Mouse (Mus musculus): Measurements from ENCODE around the gene Bmpr2.
"Not testable (repeated sequence)": the region's sequence is repeated elsewhere in the genome, so short reads cannot be mapped to it uniquely, and the experiment has no call there.

The Bmpr2 gene

DNA sequence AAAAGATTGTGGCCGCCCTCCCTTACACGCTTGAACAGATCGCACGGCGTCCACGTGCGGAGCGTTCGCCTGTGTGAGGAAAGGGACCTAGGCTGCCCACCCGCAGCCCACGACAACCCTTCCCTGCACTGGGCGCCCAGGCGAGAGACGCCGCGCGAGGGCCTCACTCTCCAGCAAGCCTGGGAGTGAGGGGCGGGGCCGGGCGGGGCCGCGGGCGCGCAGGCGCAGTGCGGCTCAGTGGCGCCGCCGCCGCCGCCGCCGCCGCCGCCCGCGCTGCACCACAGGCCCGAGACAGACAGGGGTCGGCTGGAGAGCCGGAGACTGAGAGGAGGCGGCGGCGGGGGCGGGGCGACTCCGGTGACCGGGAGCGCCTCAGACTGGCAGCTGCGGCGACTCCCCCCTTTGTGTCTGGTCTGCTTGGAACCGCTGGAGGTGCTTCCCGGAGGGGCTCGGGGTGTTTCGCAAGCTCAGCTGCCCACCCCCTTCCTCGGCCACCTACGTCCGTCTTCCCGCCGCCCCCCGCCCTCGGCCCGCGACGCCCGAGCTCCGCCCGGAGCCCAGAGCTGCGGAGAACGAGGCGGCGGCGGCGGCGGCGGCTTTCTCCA, at the start of gene Bmpr2:
Bmpr2 (plus strand) TSS at position 237 of the 605 bp plus-strand sequence.
- in situ Hi-C loops (cut with MseI, MboI) = no loop called here

GRCm38 (mm10) chr1:59719900-59720299, 43.3 kb upstream of the Bmpr2 start:
- in situ Hi-C loops (cut with MseI, MboI) = no loop called here

GRCm38 (mm10) chr1:59725661-59726060, 37.5 kb upstream of the Bmpr2 start:
- in situ Hi-C loops (cut with MseI, MboI) = no loop called here

- in situ Hi-C loops (cut with MseI, MboI) = no loop called here
Observed at GRCm38 (mm10) chr1:59730106-59730505, 33.1 kb upstream of the Bmpr2 start.

DNA sequence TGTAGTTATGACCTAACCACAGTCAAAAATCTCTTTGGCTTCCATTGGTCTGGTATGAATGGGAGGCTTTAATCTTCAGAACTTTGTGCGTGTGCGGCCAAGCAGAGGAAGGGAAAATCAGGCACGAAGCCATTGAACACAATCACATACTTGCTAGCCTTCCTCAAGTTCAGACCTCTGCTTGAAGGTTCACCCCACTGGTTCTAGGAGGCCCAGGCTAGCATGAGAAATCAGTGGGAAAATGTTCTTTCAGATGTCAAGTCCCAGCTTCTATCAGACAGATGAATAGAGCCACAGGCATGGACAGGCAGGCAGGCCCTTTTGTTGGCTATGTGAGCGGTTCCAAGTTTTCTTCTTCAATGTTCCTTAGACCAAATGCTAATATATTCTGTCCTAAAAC, 32.5 kb upstream of the Bmpr2 start:
- in situ Hi-C loops (cut with MseI, MboI) = no loop called here

- in situ Hi-C loops (cut with MseI, MboI) = no loop called here
Observed at GRCm38 (mm10) chr1:59734076-59734475, 29.1 kb upstream of the Bmpr2 start.

DNA sequence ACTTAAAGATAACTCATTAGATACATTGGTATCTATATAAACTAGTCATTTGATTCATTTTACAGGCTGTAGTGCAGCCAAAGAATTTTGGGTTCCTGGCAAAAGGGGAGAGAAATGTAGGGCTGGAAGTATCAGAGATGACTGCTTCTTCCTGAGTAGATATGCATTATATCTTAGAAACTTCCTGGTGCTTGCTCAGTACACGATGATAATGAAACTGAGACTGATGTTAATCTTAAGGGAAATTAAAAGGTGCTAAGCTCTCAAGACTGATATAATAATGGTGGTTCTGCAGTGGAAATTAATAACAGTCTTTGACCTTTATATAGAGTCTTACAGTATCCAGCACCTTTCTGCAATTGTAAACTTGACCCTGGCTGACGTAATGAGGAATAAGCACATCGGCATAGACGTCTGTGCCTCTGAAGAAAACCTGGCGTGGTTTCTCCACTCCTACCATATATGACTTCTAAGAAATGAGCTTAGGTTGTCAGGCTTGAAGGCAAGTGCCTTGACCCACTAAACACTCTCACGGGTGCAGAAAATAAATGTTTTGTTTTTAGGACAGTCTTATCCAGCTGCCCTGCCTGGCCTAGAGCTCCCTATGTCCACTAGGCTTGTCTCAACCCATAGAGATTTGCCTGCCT, 24.3 kb upstream of the Bmpr2 start:
- in situ Hi-C loops (cut with MseI, MboI) = no loop called here

DNA sequence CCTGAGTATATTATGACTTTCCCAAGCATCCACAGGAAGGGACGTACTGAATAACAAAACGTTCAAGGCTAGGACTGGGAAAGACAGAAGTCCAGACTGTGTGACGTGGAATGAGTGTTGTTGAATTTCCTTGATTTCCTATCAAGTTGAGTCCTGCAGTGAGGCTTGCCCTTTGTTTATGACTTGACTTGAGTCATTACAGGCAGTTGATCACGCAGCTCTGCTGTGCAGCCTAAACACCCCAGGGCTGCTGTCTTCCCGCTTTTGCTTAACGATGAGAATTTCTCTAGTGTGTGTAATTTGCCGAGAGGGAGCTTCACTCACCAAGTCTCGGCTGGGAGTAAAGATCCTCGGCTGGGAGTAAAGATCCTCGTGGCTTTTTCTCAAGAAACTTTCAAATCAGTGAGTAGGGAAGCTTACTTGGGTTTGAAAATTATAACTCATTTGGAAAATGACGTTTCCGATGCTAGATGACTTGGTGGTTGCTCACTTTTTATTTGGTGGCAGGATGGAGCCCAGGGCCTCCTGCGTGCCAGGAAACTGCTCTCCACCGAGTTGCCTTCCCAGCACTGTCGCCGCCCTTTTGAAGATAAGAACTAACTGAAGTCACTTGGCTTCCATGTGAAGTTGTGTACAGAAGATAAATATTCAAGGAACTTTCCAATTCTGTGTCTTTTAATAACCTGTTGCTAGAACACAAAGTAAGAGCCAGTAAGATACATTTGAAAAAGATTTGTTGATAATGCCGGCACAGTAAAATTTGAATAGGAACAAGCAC, 23.4 kb upstream of the Bmpr2 start:
- in situ Hi-C loops (cut with MseI, MboI) = no loop called here

DNA sequence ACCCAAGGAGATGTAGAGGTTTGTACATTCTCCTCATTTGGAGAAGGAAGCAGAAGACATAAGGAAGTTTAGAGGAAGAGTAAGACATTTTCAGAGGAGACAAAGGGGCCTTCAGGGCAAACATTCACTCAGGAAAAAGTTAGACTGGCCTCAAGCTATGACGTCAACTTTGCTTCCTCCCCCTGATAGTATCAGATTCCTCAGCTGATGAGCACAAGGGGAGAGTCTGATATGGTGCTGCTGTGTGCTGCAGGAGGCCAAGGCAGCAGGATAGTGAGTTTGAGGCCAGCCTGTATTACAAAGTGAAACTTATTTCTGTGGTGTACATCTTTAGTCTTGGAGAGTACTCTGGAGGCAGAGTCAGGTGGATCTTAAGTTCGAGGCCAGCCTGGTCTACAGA, 14.2 kb upstream of the Bmpr2 start:
- in situ Hi-C loops (cut with MseI, MboI) = no loop called here

DNA sequence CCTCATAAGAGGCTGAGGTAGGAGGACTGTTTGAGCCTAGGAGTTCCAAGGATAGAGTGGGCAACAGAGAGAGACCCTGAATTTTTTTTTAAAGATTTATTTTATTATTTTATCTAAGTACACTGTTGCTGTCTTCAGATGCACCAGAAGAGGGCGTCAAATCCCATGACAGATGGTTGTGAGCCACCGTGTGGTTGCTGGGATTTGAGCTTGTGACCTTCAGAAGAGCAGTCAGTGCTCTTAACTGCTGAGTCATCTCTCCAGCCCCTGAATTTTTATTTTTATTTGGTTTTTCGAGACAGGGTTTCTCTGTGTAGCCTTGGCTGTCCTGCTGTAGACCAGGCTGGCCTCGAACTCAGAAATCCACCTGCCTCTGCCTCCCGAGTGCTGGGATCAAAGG, 13.5 kb upstream of the Bmpr2 start:
- in situ Hi-C loops (cut with MseI, MboI) = not testable (repeated sequence)

DNA sequence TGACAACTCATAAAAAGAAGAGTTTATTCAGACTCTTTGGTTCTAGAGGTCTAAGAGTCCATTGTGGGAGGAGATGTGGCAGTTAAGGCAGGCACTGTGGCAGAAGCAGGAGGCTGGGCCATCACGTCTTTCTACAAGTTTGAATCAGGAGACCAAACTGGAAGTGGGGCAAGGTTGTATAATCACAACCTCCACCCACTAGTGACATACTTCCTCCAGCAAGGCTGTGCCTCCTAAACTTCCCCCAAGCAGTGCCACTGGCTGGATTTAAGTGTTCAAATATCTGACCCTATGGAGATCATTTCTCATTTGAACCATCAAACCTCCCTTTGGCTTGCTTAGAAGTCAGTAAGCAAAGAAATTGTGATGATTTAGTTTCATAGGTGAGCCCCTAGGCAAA, 7.9 kb upstream of the Bmpr2 start:
- in situ Hi-C loops (cut with MseI, MboI) = no loop called here

- in situ Hi-C loops (cut with MseI, MboI) = no loop called here
Observed at GRCm38 (mm10) chr1:59758325-59758724, 4.9 kb upstream of the Bmpr2 start.

- in situ Hi-C loops (cut with MseI, MboI) = no loop called here
Observed at GRCm38 (mm10) chr1:59762208-59762607, 992 bp upstream of the Bmpr2 start.

DNA sequence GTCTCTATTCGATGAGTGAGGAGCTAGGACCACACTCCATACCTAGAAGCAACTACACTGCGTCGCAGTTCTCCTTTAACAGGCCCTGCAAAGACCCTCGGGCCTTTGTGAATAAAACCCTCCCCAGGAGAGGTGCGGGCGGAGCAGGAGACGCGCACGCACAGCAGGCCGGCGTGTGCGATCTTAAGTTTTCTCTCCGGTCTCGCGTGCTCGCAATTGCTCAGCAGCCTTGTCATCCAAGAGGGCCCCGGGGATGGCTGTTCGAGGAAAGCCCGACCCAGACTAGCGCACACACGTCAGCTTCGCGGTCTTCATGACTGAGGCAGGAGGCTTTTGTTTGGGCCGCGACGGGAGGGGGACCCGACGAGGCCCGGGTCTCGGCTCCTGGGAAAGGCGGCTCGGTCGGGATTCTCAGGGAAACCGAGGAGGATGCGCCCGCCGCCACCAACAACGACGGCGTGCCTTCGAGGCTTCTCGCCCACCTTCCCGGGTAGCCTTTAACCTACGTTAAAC, 493 bp upstream of the Bmpr2 start:
- in situ Hi-C loops (cut with MseI, MboI) = no loop called here

GRCm38 (mm10) chr1:59763781-59764251, 616 bp downstream of the Bmpr2 start:
- in situ Hi-C loops (cut with MseI, MboI) = no loop called here

DNA sequence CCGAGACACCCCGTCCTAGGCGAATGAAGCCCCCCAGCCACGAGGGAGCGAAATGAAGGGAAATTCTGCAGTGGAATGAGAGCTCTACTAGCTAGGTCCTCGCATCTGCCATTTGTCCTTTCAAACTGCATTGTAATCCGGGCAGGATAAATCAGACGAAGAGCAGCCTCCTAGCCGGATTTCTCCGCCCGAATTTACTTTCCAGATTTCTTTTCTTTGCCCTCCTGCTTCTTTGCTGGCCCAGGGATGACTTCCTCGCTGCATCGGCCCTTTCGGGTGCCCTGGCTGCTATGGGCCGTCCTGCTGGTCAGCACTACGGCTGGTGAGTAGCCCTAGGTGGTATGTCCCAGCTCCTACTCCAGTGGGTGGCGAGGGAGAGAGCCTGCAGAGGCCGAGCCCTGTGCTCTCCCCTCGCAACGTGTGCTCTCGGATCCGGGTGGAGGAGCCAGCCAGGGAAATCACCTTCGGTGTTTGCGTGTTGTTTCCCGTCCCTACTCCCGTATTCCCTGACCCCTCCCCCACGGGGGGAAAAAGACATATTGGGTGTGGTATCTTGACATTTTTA, 1.3 kb downstream of the Bmpr2 start:
- in situ Hi-C loops (cut with MseI, MboI) = no loop called here

DNA sequence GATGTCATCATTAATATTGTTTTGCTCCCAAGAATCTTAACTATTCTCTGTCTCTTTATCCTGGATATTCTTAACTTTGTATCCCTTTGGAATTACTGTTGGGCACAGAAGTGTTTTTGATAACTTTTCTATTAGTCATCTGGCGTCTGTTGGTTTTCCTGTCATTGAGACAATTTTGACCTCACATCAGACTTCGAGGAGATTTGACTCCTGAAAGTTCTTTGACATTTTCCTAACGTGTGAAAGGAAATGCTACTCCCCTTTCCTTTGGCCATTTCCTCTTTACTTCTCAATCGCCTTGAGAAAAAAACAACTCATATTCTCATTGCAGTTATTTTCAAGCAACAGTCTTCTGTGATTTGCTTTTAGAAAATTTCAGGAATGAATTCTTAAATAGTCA, 2.1 kb downstream of the Bmpr2 start:
- in situ Hi-C loops (cut with MseI, MboI) = no loop called here

- in situ Hi-C loops (cut with MseI, MboI) = no loop called here
Observed at GRCm38 (mm10) chr1:59766626-59767025, 3.4 kb downstream of the Bmpr2 start.

- in situ Hi-C loops (cut with MseI, MboI) = no loop called here
Observed at GRCm38 (mm10) chr1:59771871-59772270, 8.7 kb downstream of the Bmpr2 start.

- in situ Hi-C loops (cut with MseI, MboI) = no loop called here
Observed at GRCm38 (mm10) chr1:59781080-59781479, 17.9 kb downstream of the Bmpr2 start.

DNA sequence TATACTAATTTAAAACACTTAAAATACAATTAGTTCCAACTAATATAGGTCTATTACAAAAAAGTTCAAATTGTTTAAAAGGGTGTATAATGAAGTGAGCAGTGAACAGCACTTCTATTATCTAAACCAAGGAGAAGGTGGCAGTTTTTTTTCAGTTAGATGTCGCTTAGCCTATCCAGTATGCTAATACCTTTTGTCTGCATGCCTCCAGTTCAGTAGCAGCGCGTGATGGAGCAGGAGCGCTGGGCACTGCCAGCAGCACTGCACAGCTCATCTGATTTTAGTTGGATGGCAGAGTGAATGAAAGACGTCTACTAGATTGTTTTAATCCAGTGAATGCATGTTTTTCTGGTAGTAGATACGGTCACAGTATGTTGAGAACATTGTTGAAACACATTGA, 25.8 kb downstream of the Bmpr2 start:
- in situ Hi-C loops (cut with MseI, MboI) = no loop called here

- in situ Hi-C loops (cut with MseI, MboI) = no loop called here
Observed at GRCm38 (mm10) chr1:59789741-59790140, 26.5 kb downstream of the Bmpr2 start.
